Comparison of ENCODE assay signal across 8 mouse cellular contexts in the genomic region with DNA sequence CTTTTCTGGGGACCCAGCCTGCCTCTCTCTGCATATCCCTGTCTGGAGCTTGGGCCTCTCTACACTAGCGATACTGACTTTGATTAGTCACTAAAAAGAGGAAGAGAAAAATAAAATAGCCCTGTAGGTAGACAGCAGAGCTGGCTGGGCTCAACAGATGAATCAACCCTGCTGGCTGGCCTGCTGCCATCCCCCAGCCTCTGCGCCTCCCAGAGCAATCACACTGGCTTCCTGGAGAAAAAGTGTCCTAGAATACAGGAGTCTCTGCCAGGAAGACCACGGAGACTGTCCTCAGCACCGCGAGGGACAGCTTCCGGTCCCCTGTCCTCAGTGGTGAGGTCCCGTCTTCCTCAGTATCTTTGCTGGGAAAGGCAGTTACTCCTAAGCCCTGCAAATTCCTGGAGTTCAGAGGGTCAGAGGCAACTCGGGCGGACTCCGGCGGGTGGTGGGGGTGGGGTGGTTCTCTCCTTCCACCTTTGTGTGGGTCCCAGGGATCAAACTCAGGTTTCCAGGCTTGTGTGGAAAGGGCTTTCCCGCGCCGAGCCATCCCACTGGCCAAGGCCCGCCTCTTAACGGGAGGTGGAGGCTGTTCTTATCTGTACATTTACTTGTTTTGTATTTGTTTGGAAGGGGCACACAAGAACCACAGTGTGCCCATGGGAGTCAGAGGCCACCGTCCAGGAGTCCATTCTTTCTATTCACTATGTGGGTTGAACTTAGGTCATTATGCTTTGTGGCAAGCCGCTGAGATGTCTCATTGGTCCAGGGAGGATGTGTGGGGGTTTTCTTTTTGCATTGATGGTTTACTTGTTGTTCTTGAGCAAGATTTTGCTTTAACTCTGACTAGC. TPM values are rescaled to one million over a fixed set of nuclear protein-coding genes. Genes with fewer than 3 reads are reported as not detected.
DNase-seq lines count a peak whose midpoint lies in the region; ATAC-seq and TF ChIP-seq lines count a peak whose summit lies in the region.

No protein-coding gene starts in this region.

- peak; percentile 54 to 75 for DNase-seq in layer of hippocampus, adult 18-20 months (ENCODE audit: low spot score in 2 of 2)
- no peak for DNase-seq in layer of hippocampus, adult 9-10 months (ENCODE audit: low spot score)
- DNase-seq in Patski (ENCODE audit: low read depth, low spot score) = no peak
- DNase-seq in embryonic facial prominence, embryonic 11.5 days (ENCODE audit: low spot score) = no peak
- peak; percentile 62 for DNase-seq in lung, postnatal 10 days
- no peak for DNase-seq in embryo, embryonic 10.5 days (ENCODE audit: low spot score)
- DNase-seq in thymus, adult 2 months = no peak

- no peak overlapping the region for H3K4me3 ChIP-seq in embryonic facial prominence, embryonic 11.5 days (ENCODE audit: low read depth, low read length)
- H3K4me3 ChIP-seq in intestine, embryonic 16.5 days (ENCODE audit: low read length) = peak overlapping the region; percentile 19; the same call in 1 of the 2 replicates
- no peak overlapping the region for H3K4me3 ChIP-seq in thymus, adult 2 months (ENCODE audit: control insufficient read depth, insufficient read depth, low read length)

- no peak overlapping the region for H3K27ac ChIP-seq in embryonic facial prominence, embryonic 11.5 days (replicated peaks; ENCODE audit: low read depth, low read length)
- peak overlapping the region; percentile 25; the same call in 1 of the 2 replicates for H3K27ac ChIP-seq in intestine, embryonic 16.5 days (ENCODE audit: low read length)
- no peak overlapping the region for H3K27ac ChIP-seq in thymus, adult 2 months (ENCODE audit: control insufficient read depth, insufficient read depth, low read length)

- H3K36me3 ChIP-seq in embryonic facial prominence, embryonic 11.5 days (replicated peaks; ENCODE audit: control insufficient read depth, insufficient read depth, low read depth, low read length) = no peaks in the 10 kb centered on the region
- no peaks in the 10 kb centered on the region for H3K36me3 ChIP-seq in intestine, embryonic 16.5 days (ENCODE audit: control insufficient read depth, insufficient read depth, low read length)
- no peaks in the 10 kb centered on the region for H3K36me3 ChIP-seq in thymus, adult 2 months (ENCODE audit: control insufficient read depth, insufficient read depth, low read length)

- H3K27me3 ChIP-seq in Patski = no peaks in the 10 kb centered on the region
- no peaks in the 10 kb centered on the region for H3K27me3 ChIP-seq in embryonic facial prominence, embryonic 11.5 days (ENCODE audit: control insufficient read depth, insufficient read depth, low read length)
- H3K27me3 ChIP-seq in intestine, embryonic 16.5 days (replicated peaks; ENCODE audit: control insufficient read depth, insufficient read depth, low read length) = no peaks in the 10 kb centered on the region
- peaks cover 2% of the 10 kb centered on the region; the same call in 1 of the 2 replicates for H3K27me3 ChIP-seq in thymus, adult 2 months (ENCODE audit: control insufficient read depth, insufficient read depth, low read length)

- no peak for TF ChIP-seq POLR2A in thymus, adult 2 months (IDR thresholded peaks at IDR 0.05; ENCODE audit: control insufficient read depth, extremely low read depth, insufficient read depth, low read length, poor library complexity)

- no peaks in the 10 kb centered on the region; the same call in 1 of the 2 replicates for H3K4me1 ChIP-seq in embryonic facial prominence, embryonic 11.5 days (ENCODE audit: control insufficient read depth, insufficient read depth, low read length)
- peaks cover 34% of the 10 kb centered on the region for H3K4me1 ChIP-seq in intestine, embryonic 16.5 days (ENCODE audit: control insufficient read depth, insufficient read depth, low read length)
- H3K4me1 ChIP-seq in thymus, adult 2 months (replicated peaks; ENCODE audit: control insufficient read depth, insufficient read depth, low read length) = peaks cover 17% of the 10 kb centered on the region

- TF ChIP-seq CTCF in Patski (IDR thresholded peaks at IDR 0.05) = no peak
- TF ChIP-seq CTCF in thymus, adult 2 months (IDR thresholded peaks at IDR 0.05; ENCODE audit: borderline replicate concordance, control insufficient read depth, extremely low read depth, insufficient read depth, low read length, poor library complexity) = no peak

- H3K4me2 ChIP-seq in embryonic facial prominence, embryonic 11.5 days (ENCODE audit: low read depth, low read length) = no peak overlapping the region
- peak overlapping the region; percentile 39 for H3K4me2 ChIP-seq in intestine, embryonic 16.5 days (ENCODE audit: low read depth, low read length)

- H3K9ac ChIP-seq in embryonic facial prominence, embryonic 11.5 days (replicated peaks; ENCODE audit: low read length) = peak overlapping the region; percentile 9; the same call in 1 of the 2 replicates
- H3K9ac ChIP-seq in intestine, embryonic 16.5 days (ENCODE audit: low read depth, low read length) = peak overlapping the region; percentile 6

- in situ Hi-C loops in Patski (cut with MboI; ENCODE audit: low pct_unique_long_range_greater_than_20kb) = no loop called here

- ATAC-seq in Patski = peak; percentile 49
- ATAC-seq in embryonic facial prominence, embryonic 11.5 days (replicated peaks; ENCODE audit: insufficient number of reproducible peaks, low FRiP score, low TSS enrichment, low read depth) = no peak
- peak; percentile 45 for ATAC-seq in intestine, embryonic 16.5 days

- CTCF ChIA-PET in Patski (lab: Charles Lee) = no interaction called here

- H3K9me3 ChIP-seq in embryonic facial prominence, embryonic 11.5 days (replicated peaks; ENCODE audit: control insufficient read depth, low read length) = no peaks in the 10 kb centered on the region
- no peaks in the 10 kb centered on the region; the same call in 1 of the 2 replicates for H3K9me3 ChIP-seq in intestine, embryonic 16.5 days (ENCODE audit: control insufficient read depth, low read length)

- 55% methylated on average over 18 of the region's 18 CpGs for WGBS in embryonic facial prominence, embryonic 11.5 days
- 44% methylated on average over 18 of the region's 18 CpGs for WGBS in intestine, embryonic 16.5 days
- 35% methylated on average over 18 of the region's 18 CpGs for WGBS in thymus, adult 2 months

- POLR2A ChIA-PET in Patski (lab: Charles Lee) = interaction anchor here (0.6 to 0.7 kb wide), 2 partner anchors 137 to 141 kb away, joined by 3 to 4 read pairs; no protein-coding TSS in a partner anchor

RNA-seq across cellular contexts. Expression of a gene that starts 5.9 kb away (rescaled TPM):
- 10 to 100 TPM; 91.5 to 97.8 TPM for total RNA-seq in layer of hippocampus, adult 18-20 months (2021)
- 12.0 TPM for polyA plus RNA-seq in Patski (2021)
- 12.1 and 14.2 TPM in 2 replicates for polyA plus RNA-seq in embryonic facial prominence, embryonic 11.5 days (2014; fragmentation: Nextera tagmentation; extraction: Ambion mirVana)
- 11.9 and 13.4 TPM in 2 replicates for polyA plus RNA-seq in intestine, embryonic 16.5 days (2015; fragmentation: Nextera tagmentation; extraction: Ambion mirVana)
- 20.3 and 23.7 TPM in 2 replicates for polyA plus RNA-seq in thymus, adult 2 months (2012; rRNA removed)

RNA-seq across cellular contexts. Expression of a gene that starts 20.3 kb away (rescaled TPM):
- total RNA-seq in layer of hippocampus, adult 18-20 months (2021) = 10 to 100 TPM; 27.8 to 29.5 TPM
- polyA plus RNA-seq in Patski (2021) = 82.8 TPM
- polyA plus RNA-seq in embryonic facial prominence, embryonic 11.5 days (2014; fragmentation: Nextera tagmentation; extraction: Ambion mirVana) = 41.7 and 42.7 TPM in 2 replicates
- polyA plus RNA-seq in intestine, embryonic 16.5 days (2015; fragmentation: Nextera tagmentation; extraction: Ambion mirVana) = 102 and 106 TPM in 2 replicates
- 71.7 and 84.8 TPM in 2 replicates for polyA plus RNA-seq in thymus, adult 2 months (2012; rRNA removed)

RNA-seq across cellular contexts. Expression of a gene that starts 34.8 kb away (rescaled TPM):
- 10 to 100 TPM; 40.1 to 43.4 TPM for total RNA-seq in layer of hippocampus, adult 18-20 months (2021)
- polyA plus RNA-seq in Patski (2021) = 22.5 TPM
- 29.3 and 30.8 TPM in 2 replicates for polyA plus RNA-seq in embryonic facial prominence, embryonic 11.5 days (2014; fragmentation: Nextera tagmentation; extraction: Ambion mirVana)
- 33.9 and 39.2 TPM in 2 replicates for polyA plus RNA-seq in intestine, embryonic 16.5 days (2015; fragmentation: Nextera tagmentation; extraction: Ambion mirVana)
- polyA plus RNA-seq in thymus, adult 2 months (2012; rRNA removed) = 26.8 and 35.1 TPM in 2 replicates

RNA-seq across cellular contexts. Expression of a gene that starts 35.5 kb away (rescaled TPM):
- 10 to 100 TPM; 49.0 to 57.9 TPM for total RNA-seq in layer of hippocampus, adult 18-20 months (2021)
- 58.7 TPM for polyA plus RNA-seq in Patski (2021)
- 136 and 146 TPM in 2 replicates for polyA plus RNA-seq in embryonic facial prominence, embryonic 11.5 days (2014; fragmentation: Nextera tagmentation; extraction: Ambion mirVana)
- 84.6 and 109 TPM in 2 replicates for polyA plus RNA-seq in intestine, embryonic 16.5 days (2015; fragmentation: Nextera tagmentation; extraction: Ambion mirVana)
- 116 and 125 TPM in 2 replicates for polyA plus RNA-seq in thymus, adult 2 months (2012; rRNA removed)

RNA-seq across cellular contexts. Expression of a gene that starts 43.2 kb away (rescaled TPM):
- total RNA-seq in layer of hippocampus, adult 18-20 months (2021) = 1 to 10 TPM in 1 of 2 experiments, under 1 TPM in 1; 0.43 to 1.6 TPM
- polyA plus RNA-seq in Patski (2021) = not detected
- 7.6 and 11.3 TPM in 2 replicates for polyA plus RNA-seq in embryonic facial prominence, embryonic 11.5 days (2014; fragmentation: Nextera tagmentation; extraction: Ambion mirVana)
- polyA plus RNA-seq in intestine, embryonic 16.5 days (2015; fragmentation: Nextera tagmentation; extraction: Ambion mirVana) = 187 and 217 TPM in 2 replicates
- polyA plus RNA-seq in thymus, adult 2 months (2012; rRNA removed) = 14.7 and 15.0 TPM in 2 replicates

Comparison
In these comparisons a context has a peak if more than half of its experiments do, and no peak if none do; other contexts are left out.
1. DNase-seq: peak in layer of hippocampus, adult 18-20 months (2 of 2) and lung, postnatal 10 days (single experiment); none in layer of hippocampus, adult 9-10 months (single experiment), Patski (single experiment), embryonic facial prominence, embryonic 11.5 days (single experiment), embryo, embryonic 10.5 days (single experiment) and thymus, adult 2 months (single experiment).